ENCODE assay signal across 8 mouse cellular contexts in the genomic region with DNA sequence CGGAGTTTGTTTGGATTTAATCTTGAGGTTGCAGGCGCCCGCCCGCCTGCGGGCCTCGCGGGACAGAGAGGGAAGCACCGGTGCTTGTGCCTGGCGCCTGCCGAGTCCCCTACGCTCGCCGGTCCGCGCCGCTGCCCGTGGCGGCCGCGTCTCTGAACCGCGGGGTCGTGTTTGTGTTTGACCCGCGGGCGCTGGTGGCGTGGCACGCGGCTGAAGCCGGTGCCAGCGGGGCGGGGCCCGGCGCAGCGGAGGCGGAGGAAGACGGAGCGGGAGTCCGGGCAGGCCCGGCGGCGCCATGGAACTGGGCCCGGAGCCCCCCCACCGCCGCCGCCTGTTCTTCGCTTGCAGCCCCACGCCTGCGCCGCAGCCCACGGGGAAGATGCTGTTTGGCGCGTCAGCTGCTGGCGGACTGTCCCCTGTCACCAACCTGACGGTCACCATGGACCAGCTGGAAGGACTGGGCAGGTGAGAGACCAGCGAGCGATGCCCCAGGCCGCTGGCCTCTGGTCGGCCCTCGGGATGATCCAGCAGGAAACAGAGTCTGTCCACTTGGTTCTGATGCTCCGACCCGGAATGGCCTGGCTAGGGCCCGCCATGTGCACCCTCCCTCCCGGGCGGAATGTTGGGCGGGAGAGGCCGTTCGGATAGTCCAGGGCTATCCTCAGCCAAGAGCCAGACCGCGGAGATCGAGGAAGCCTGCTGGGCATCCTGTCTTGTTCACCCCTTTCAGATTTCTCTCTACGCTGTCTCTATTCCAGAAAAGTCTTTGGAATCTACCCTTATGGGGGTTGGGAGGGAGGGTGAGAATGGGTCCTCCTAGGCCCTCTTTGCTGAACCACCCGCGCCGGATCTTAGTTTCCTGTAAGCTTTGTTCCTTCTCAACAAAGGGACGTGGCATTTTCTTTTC. TPM values are rescaled to one million over a fixed set of nuclear protein-coding genes. Genes with fewer than 3 reads are reported as not detected.
DNase-seq lines count a peak whose midpoint lies in the region; ATAC-seq lines count a peak whose summit lies in the region.

No protein-coding gene starts in this region.

- H3K27ac ChIP-seq in forebrain, embryonic 10.5 days = peak overlapping the region; percentile 95

- H3K9me3 ChIP-seq in forebrain, embryonic 10.5 days = no peaks in the 10 kb centered on the region

- peaks cover 22% of the 10 kb centered on the region for H3K4me1 ChIP-seq in forebrain, embryonic 10.5 days

- WGBS in forebrain, embryonic 10.5 days = under 1% methylated on average over 76 of the region's 76 CpGs

- ATAC-seq in hematopoietic stem cell, adult 5-6 weeks (replicated peaks in 1 of 2; ENCODE audit: insufficient read depth in 1 of 2, low FRiP score in 2 of 2, low TSS enrichment in 1 of 2, low read depth in 1 of 2, poor library complexity in 2 of 2, severe bottlenecking in 2 of 2) = peak; percentile 1 to 32; a peak in 3 of 4 replicates

- peak; percentile 65 to 70 for DNase-seq in heart, adult 18-20 months
- no peak for DNase-seq in heart, adult 8-10 months (ENCODE audit: low spot score)
- DNase-seq in brain, adult 2 months (ENCODE audit: low read depth, low spot score) = peak; percentile 66
- DNase-seq in forebrain, embryonic 10.5 days (ENCODE audit: extremely low spot score, low spot score) = peak; percentile 50
- peak; percentile 33 to 44 for DNase-seq in left cerebral cortex, postnatal 14 days (ENCODE audit: low spot score in 2 of 2)
- DNase-seq in lung, postnatal 4 days = peak; percentile 75 to 84
- peak; percentile 65 for DNase-seq in right cerebral cortex, postnatal 25 days

- H3K27me3 ChIP-seq in forebrain, embryonic 10.5 days (ENCODE audit: poor library complexity, severe bottlenecking) = no peaks in the 10 kb centered on the region

- intact Hi-C loops in left cerebral cortex, postnatal 14 days (cut with DNase I) = no loop called here

- H3K4me3 ChIP-seq in forebrain, embryonic 10.5 days = peak overlapping the region; percentile 80

- H3K36me3 ChIP-seq in forebrain, embryonic 10.5 days (replicated peaks) = peaks cover 42% of the 10 kb centered on the region

RNA-seq across cellular contexts. Expression of gene Cdc25a, which starts 0.6 kb away (rescaled TPM):
- total RNA-seq in heart, adult 18-20 months (2021) = 1 to 10 TPM; 4.7 to 5.3 TPM
- 1 to 10 TPM; 4.8 to 5.6 (median 5.2) TPM for total RNA-seq in heart, adult 8-10 months (2022)
- 42.2 and 45.5 TPM in 2 replicates for polyA plus RNA-seq in forebrain, embryonic 10.5 days (2016; fragmentation: Nextera tagmentation; extraction: Ambion mirVana)
- 37.5 and 42.5 TPM in 2 replicates for total RNA-seq in hematopoietic stem cell, adult 5-6 weeks (2017)
- total RNA-seq in left cerebral cortex, postnatal 14 days (2021) = 1 to 10 TPM; 4.5 TPM

RNA-seq across cellular contexts. Expression of gene Camp, which starts 26.5 kb away (rescaled TPM):
- not detected for total RNA-seq in heart, adult 18-20 months (2021)
- total RNA-seq in heart, adult 8-10 months (2022) = under 1 TPM in 1 of 4 experiments, not detected in 3; 0.49 TPM
- polyA plus RNA-seq in forebrain, embryonic 10.5 days (2016; fragmentation: Nextera tagmentation; extraction: Ambion mirVana) = not detected in 2 replicates
- 230 and 773 TPM in 2 replicates for total RNA-seq in hematopoietic stem cell, adult 5-6 weeks (2017)
- not detected for total RNA-seq in left cerebral cortex, postnatal 14 days (2021)

RNA-seq across cellular contexts. Expression of gene Nme6, which starts 43.4 kb away (rescaled TPM):
- 10 to 100 TPM; 23.4 to 25.3 TPM for total RNA-seq in heart, adult 18-20 months (2021)
- 10 to 100 TPM; 16.8 to 24.9 (median 19.7) TPM for total RNA-seq in heart, adult 8-10 months (2022)
- 116 and 124 TPM in 2 replicates for polyA plus RNA-seq in forebrain, embryonic 10.5 days (2016; fragmentation: Nextera tagmentation; extraction: Ambion mirVana)
- total RNA-seq in hematopoietic stem cell, adult 5-6 weeks (2017) = 23.3 and 34.3 TPM in 2 replicates
- 1 to 10 TPM; 6.2 to 8.8 TPM for total RNA-seq in left cerebral cortex, postnatal 14 days (2021)

RNA-seq across cellular contexts. Expression of gene Map4, which starts 55.3 kb away (rescaled TPM):
- 100 to 1,000 TPM; 314 to 326 TPM for total RNA-seq in heart, adult 18-20 months (2021)
- 100 to 1,000 TPM; 319 to 422 (median 395) TPM for total RNA-seq in heart, adult 8-10 months (2022)
- polyA plus RNA-seq in forebrain, embryonic 10.5 days (2016; fragmentation: Nextera tagmentation; extraction: Ambion mirVana) = 49.6 and 52.2 TPM in 2 replicates
- total RNA-seq in hematopoietic stem cell, adult 5-6 weeks (2017) = 21.2 and 35.4 TPM in 2 replicates
- total RNA-seq in left cerebral cortex, postnatal 14 days (2021) = 100 to 1,000 TPM; 376 to 378 TPM

Comparison
In these comparisons a context has a peak if more than half of its experiments do, and no peak if none do; other contexts are left out.
1. RNA of gene Camp, which starts 26.5 kb away (total RNA-seq): 230 to 773 TPM in hematopoietic stem cell, adult 5-6 weeks; not detected in left cerebral cortex, postnatal 14 days, not detected in heart, adult 18-20 months and 0.49 TPM in heart, adult 8-10 months; every median in the first group is over 100 times any median in the second.